In the genomic region with DNA sequence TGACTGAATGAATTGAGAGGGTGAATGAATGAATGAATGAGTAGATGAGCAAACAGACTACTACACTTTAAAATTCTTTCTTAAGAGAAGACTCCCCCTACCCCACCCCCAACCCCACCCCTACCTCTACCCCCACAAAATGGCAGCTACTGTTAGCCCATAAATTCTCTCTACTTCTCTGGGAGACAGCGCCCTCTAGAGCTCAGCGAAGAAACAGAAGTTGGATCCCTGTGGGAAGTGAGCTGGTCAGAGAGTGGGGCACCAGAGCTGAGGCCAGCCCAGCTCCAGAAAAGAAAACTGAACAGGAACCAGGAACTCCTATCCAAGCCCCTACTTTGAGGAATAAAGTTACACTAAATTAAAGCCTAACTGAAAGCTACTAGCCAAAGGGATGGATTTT, we compare ENCODE assay signal across 1 mouse cellular context.
TF ChIP-seq lines count a peak whose summit lies in the region.

No protein-coding gene starts in this region.

TF ChIP-seq in MEL, 35 proteins besides CTCF, POLR2A, EP300 and RAD21 (continued from another document):
- TF ChIP-seq MEF2A (IDR thresholded peaks at IDR 0.05; ENCODE audit: extremely low read depth, insufficient replicate concordance, low read depth, low read length, poor library complexity, severe bottlenecking): no peak
